Mouse (Mus musculus) C2C12 (cell line): Measurements from ENCODE around the gene Stn1.

Experiments used
- CTCF ChIP-seq: IDR thresholded peaks from one replicate; pipeline ENCODE4 v1.5.1; 2011; ENCODE audit not compliant: control insufficient read depth, insufficient read depth, insufficient read length
- MAX ChIP-seq: IDR thresholded peaks from one replicate; pipeline ENCODE4 v1.6.1; 2011; ENCODE audit warnings: mild to moderate bottlenecking, control low read depth
- MYOD1 ChIP-seq: IDR thresholded peaks from one replicate; pipeline ENCODE4 v1.6.1; 2011; ENCODE audit warnings: low read depth; ENCODE audit not compliant: control insufficient read depth, insufficient read length
- MYOG ChIP-seq: IDR thresholded peaks from one replicate; pipeline ENCODE4 v1.6.1; 2011; ENCODE audit not compliant: control insufficient read depth, insufficient read length; ENCODE audit errors: extremely low read depth
- USF1 ChIP-seq: IDR thresholded peaks from one replicate; pipeline ENCODE4 v1.6.1; 2011; ENCODE audit warnings: low read depth, mild to moderate bottlenecking, control low read depth, moderate library complexity

- TF ChIP-seq CTCF = no peak
- TF ChIP-seq MAX = no peak
- no peak for TF ChIP-seq MYOG
- no peak for TF ChIP-seq MYOD1
- TF ChIP-seq USF1 = no peak
Measured at GRCm38 (mm10) chr19:47461838-47462237, 75.5 kb downstream of the Stn1 start.
